Mouse (Mus musculus): ENCODE results near the gene Rab6b. TPM values are rescaled to one million over a fixed set of nuclear protein-coding genes. Genes with fewer than 3 reads are reported as not detected.
A peak's percentile ranks its signal among the peaks of the same experiment; 100 is the strongest.

Rab6b gene
- total RNA-seq, 1 experiment = 0.98 TPM

DNA sequence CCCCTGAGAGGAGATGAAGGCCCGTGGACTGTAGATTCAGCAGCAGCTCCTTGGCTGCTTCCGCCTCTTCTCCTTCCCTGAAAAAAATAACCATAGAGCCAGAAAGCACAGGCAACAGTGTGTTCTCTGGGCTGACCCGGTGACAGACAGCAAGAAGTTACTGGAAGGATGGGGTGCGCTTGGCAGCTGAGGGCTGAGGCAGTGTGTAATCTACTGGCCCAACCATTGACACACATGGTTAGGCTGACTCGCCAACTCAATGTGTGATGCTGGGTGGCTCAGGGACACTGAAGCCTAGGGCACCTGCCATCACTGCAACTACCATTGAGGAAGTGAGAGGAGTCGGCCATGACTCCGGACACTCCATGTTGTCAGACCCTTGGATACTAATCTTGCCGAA lies 70.3 kb downstream of the Rab6b start:
- Histone ChIP-seq H3K27ac (ENCODE audit: insufficient read depth, low read depth, low read length, poor library complexity, severe bottlenecking) (no peak overlapping the region), H3K4me1 (ENCODE audit: control insufficient read depth in 2 of 2, insufficient read depth in 2 of 2, low read length in 2 of 2, poor library complexity in 1 of 2) (peaks cover 0 to 17% of the 10 kb centered on the region in 2 experiments; a peak in 2 of 4 replicates), H3K36me3 (ENCODE audit: control insufficient read depth, insufficient read depth, low read length, poor library complexity, severe bottlenecking) (no peaks in the 10 kb centered on the region), H3K9ac (ENCODE audit: insufficient read depth, low read depth, low read length, poor library complexity, severe bottlenecking) (no peak overlapping the region), H3K9me3 (ENCODE audit: control insufficient read depth, insufficient read depth, low read depth, low read length) (no peaks in the 10 kb centered on the region), H3K4me3 (ENCODE audit: insufficient read depth in 1 of 2, low read depth in 1 of 2, low read length in 2 of 2, poor library complexity in 1 of 2, severe bottlenecking in 1 of 2) (no peak overlapping the region)
- no peak for DNase-seq (ENCODE audit: low read depth, low spot score)
- in situ Hi-C loops (cut with MboI; ENCODE audit: low sequenced_read_pairs in 2 of 2, unreplicated experiment in 2 of 2) = no loop called here
- TF ChIP-seq ZC3H11A (IDR thresholded peaks at IDR 0.05; ENCODE audit: borderline replicate concordance, low read depth, low read length) (no peak), CHD2 (IDR thresholded peaks at IDR 0.05; ENCODE audit: low read depth, low read length) (no peak), MAFK (IDR thresholded peaks at IDR 0.05; ENCODE audit: insufficient read depth, low read depth, low read length) (no peak), HCFC1 (IDR thresholded peaks at IDR 0.05; ENCODE audit: borderline replicate concordance, insufficient read depth, low read length) (no peak), ZNF384 (IDR thresholded peaks at IDR 0.05; ENCODE audit: low read depth, low read length) (no peak)

DNA sequence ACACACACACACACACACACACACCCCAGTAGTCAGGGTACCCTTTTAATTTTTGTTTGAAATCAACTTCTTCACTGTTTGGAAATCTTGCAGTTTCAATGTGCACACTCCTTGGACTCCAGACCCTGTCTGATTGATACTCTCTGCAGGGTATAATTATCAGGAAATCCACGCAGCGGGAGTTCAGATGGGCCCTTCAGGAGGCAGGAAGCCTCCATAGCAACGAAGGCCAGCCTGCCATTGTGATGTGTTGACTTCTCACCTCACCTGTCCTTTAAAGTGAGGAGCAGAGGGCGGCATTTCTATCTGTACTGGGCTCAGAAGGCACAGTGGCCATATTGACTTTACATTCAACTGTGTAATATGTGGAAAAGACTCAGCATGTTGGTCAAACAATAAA lies 73.3 kb downstream of the Rab6b start:
- no peaks in the 10 kb centered on the region for H3K9me3 ChIP-seq (ENCODE audit: control insufficient read depth, insufficient read depth, low read depth, low read length)
- H3K4me1 ChIP-seq (ENCODE audit: control insufficient read depth in 2 of 2, insufficient read depth in 2 of 2, low read length in 2 of 2, poor library complexity in 1 of 2) = peaks cover 0 to 17% of the 10 kb centered on the region in 2 experiments; a peak in 2 of 4 replicates
- H3K36me3 ChIP-seq (ENCODE audit: control insufficient read depth, insufficient read depth, low read length, poor library complexity, severe bottlenecking) = peaks cover 10% of the 10 kb centered on the region
- DNase-seq (ENCODE audit: low read depth, low spot score) = peak; percentile 45
- in situ Hi-C loops (cut with MboI; ENCODE audit: low sequenced_read_pairs in 2 of 2, unreplicated experiment in 2 of 2) = no loop called here
- TF ChIP-seq ZC3H11A (IDR thresholded peaks at IDR 0.05; ENCODE audit: borderline replicate concordance, low read depth, low read length) (no peak), MAFK (IDR thresholded peaks at IDR 0.05; ENCODE audit: insufficient read depth, low read depth, low read length) (no peak), ZNF384 (IDR thresholded peaks at IDR 0.05; ENCODE audit: low read depth, low read length) (no peak), CHD2 (IDR thresholded peaks at IDR 0.05; ENCODE audit: low read depth, low read length) (no peak), HCFC1 (IDR thresholded peaks at IDR 0.05; ENCODE audit: borderline replicate concordance, insufficient read depth, low read length) (no peak)
- no peak overlapping the region for H3K27ac ChIP-seq (ENCODE audit: insufficient read depth, low read depth, low read length, poor library complexity, severe bottlenecking)
- no peak overlapping the region for H3K9ac ChIP-seq (ENCODE audit: insufficient read depth, low read depth, low read length, poor library complexity, severe bottlenecking)
- no peak overlapping the region for H3K4me3 ChIP-seq (ENCODE audit: insufficient read depth in 1 of 2, low read depth in 1 of 2, low read length in 2 of 2, poor library complexity in 1 of 2, severe bottlenecking in 1 of 2)

DNA sequence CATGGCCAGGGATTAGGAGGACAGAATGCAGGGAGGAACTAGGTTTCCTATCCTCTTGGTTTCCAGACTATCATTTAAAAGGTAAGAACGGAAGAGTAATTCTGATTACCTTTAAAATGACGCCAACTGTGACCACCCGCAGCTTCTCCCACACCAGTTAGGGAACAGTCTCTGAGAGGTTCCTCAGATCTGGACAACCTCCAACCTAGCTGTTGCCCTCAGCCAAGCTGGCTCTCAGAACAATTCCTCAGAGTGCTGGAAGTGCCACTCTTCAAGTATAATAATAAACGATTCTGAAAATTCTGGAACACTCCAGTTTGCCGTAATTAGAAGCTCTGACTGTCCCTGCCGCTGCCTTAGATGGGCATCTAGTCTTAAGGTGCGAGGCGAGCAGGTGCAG lies 74.4 kb downstream of the Rab6b start:
- Histone ChIP-seq H3K9me3 (ENCODE audit: control insufficient read depth, insufficient read depth, low read depth, low read length) (no peaks in the 10 kb centered on the region), H3K9ac (ENCODE audit: insufficient read depth, low read depth, low read length, poor library complexity, severe bottlenecking) (no peak overlapping the region), H3K4me3 (ENCODE audit: insufficient read depth in 1 of 2, low read depth in 1 of 2, low read length in 2 of 2, poor library complexity in 1 of 2, severe bottlenecking in 1 of 2) (no peak overlapping the region), H3K36me3 (ENCODE audit: control insufficient read depth, insufficient read depth, low read length, poor library complexity, severe bottlenecking) (peaks cover 19% of the 10 kb centered on the region), H3K27ac (ENCODE audit: insufficient read depth, low read depth, low read length, poor library complexity, severe bottlenecking) (no peak overlapping the region), H3K4me1 (ENCODE audit: control insufficient read depth in 2 of 2, insufficient read depth in 2 of 2, low read length in 2 of 2, poor library complexity in 1 of 2) (peaks cover 0 to 12% of the 10 kb centered on the region in 2 experiments; a peak in 2 of 4 replicates)
- in situ Hi-C loops (cut with MboI; ENCODE audit: low sequenced_read_pairs in 2 of 2, unreplicated experiment in 2 of 2) = no loop called here
- TF ChIP-seq ZNF384 (IDR thresholded peaks at IDR 0.05; ENCODE audit: low read depth, low read length) (no peak), ZC3H11A (IDR thresholded peaks at IDR 0.05; ENCODE audit: borderline replicate concordance, low read depth, low read length) (no peak), MAFK (IDR thresholded peaks at IDR 0.05; ENCODE audit: insufficient read depth, low read depth, low read length) (no peak), CHD2 (IDR thresholded peaks at IDR 0.05; ENCODE audit: low read depth, low read length) (no peak), HCFC1 (IDR thresholded peaks at IDR 0.05; ENCODE audit: borderline replicate concordance, insufficient read depth, low read length) (no peak)
- no peak for DNase-seq (ENCODE audit: low read depth, low spot score)

DNA sequence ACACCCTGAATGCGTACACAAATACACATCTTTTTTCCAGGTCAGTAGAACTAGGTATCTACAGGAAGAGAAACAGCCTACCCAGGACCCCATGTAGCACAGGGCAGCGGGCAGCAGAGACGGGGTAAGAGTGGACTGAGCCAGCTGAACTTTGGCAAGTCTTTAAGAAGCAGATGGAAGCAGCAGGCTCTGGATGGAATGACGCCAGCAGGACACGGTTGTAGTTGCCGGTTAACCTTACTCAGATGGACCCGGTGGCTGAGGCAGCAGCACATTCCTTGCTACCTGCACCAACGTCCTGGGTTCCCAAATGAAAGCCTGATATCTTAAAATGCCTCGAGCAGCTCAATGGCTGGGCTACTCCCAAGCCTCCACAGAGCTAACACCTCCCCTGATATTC lies 75.2 kb downstream of the Rab6b start:
- TF ChIP-seq HCFC1 (IDR thresholded peaks at IDR 0.05; ENCODE audit: borderline replicate concordance, insufficient read depth, low read length) (no peak), CHD2 (IDR thresholded peaks at IDR 0.05; ENCODE audit: low read depth, low read length) (no peak), ZNF384 (IDR thresholded peaks at IDR 0.05; ENCODE audit: low read depth, low read length) (no peak), MAFK (IDR thresholded peaks at IDR 0.05; ENCODE audit: insufficient read depth, low read depth, low read length) (no peak), ZC3H11A (IDR thresholded peaks at IDR 0.05; ENCODE audit: borderline replicate concordance, low read depth, low read length) (no peak)
- Histone ChIP-seq H3K9ac (ENCODE audit: insufficient read depth, low read depth, low read length, poor library complexity, severe bottlenecking) (no peak overlapping the region), H3K4me3 (ENCODE audit: insufficient read depth in 1 of 2, low read depth in 1 of 2, low read length in 2 of 2, poor library complexity in 1 of 2, severe bottlenecking in 1 of 2) (no peak overlapping the region), H3K27ac (ENCODE audit: insufficient read depth, low read depth, low read length, poor library complexity, severe bottlenecking) (no peak overlapping the region), H3K9me3 (ENCODE audit: control insufficient read depth, insufficient read depth, low read depth, low read length) (no peaks in the 10 kb centered on the region), H3K36me3 (ENCODE audit: control insufficient read depth, insufficient read depth, low read length, poor library complexity, severe bottlenecking) (peaks cover 19% of the 10 kb centered on the region), H3K4me1 (ENCODE audit: control insufficient read depth in 2 of 2, insufficient read depth in 2 of 2, low read length in 2 of 2, poor library complexity in 1 of 2) (peaks cover 0 to 12% of the 10 kb centered on the region in 2 experiments; a peak in 2 of 4 replicates)
- no peak for DNase-seq (ENCODE audit: low read depth, low spot score)
- in situ Hi-C loops (cut with MboI; ENCODE audit: low sequenced_read_pairs in 2 of 2, unreplicated experiment in 2 of 2) = no loop called here

DNA sequence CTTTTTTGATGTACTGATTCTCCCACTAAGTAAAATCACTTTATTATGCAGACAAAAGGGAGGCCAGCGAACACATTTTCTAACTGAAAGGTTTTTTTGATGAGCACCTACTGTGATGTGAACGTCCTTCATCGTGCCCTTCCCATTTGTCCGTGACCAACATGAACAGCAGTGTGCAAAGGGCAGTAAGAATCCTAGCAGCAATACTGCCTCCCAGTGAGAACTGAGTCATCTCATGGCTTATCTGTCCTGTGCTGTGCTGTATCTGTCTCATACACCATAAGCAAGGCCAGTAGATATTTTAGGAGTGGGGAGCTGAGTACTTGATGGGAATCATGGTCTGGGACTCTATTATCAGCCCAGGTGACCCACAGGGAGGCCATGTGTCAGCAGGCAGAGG lies 76.8 kb downstream of the Rab6b start:
- TF ChIP-seq ZNF384 (IDR thresholded peaks at IDR 0.05; ENCODE audit: low read depth, low read length) = no peak
- no peak for TF ChIP-seq MAFK (IDR thresholded peaks at IDR 0.05; ENCODE audit: insufficient read depth, low read depth, low read length)
- no peak for TF ChIP-seq ZC3H11A (IDR thresholded peaks at IDR 0.05; ENCODE audit: borderline replicate concordance, low read depth, low read length)
- no peak for TF ChIP-seq CHD2 (IDR thresholded peaks at IDR 0.05; ENCODE audit: low read depth, low read length)
- no peak for TF ChIP-seq HCFC1 (IDR thresholded peaks at IDR 0.05; ENCODE audit: borderline replicate concordance, insufficient read depth, low read length)
- no peak overlapping the region for H3K27ac ChIP-seq (ENCODE audit: insufficient read depth, low read depth, low read length, poor library complexity, severe bottlenecking)
- no peak for DNase-seq (ENCODE audit: low read depth, low spot score)
- H3K9me3 ChIP-seq (ENCODE audit: control insufficient read depth, insufficient read depth, low read depth, low read length) = no peaks in the 10 kb centered on the region
- no peak overlapping the region for H3K4me3 ChIP-seq (ENCODE audit: insufficient read depth in 1 of 2, low read depth in 1 of 2, low read length in 2 of 2, poor library complexity in 1 of 2, severe bottlenecking in 1 of 2)
- in situ Hi-C loops (cut with MboI; ENCODE audit: low sequenced_read_pairs in 2 of 2, unreplicated experiment in 2 of 2) = no loop called here
- H3K36me3 ChIP-seq (ENCODE audit: control insufficient read depth, insufficient read depth, low read length, poor library complexity, severe bottlenecking) = peaks cover 23% of the 10 kb centered on the region
- peaks cover 0 to 9% of the 10 kb centered on the region in 2 experiments; a peak in 2 of 4 replicates for H3K4me1 ChIP-seq (ENCODE audit: control insufficient read depth in 2 of 2, insufficient read depth in 2 of 2, low read length in 2 of 2, poor library complexity in 1 of 2)
- no peak overlapping the region for H3K9ac ChIP-seq (ENCODE audit: insufficient read depth, low read depth, low read length, poor library complexity, severe bottlenecking)

Measured in ES-E14 (cell line).